Mouse (Mus musculus) adrenal gland, postnatal 25 days (tissue): Measurements from ENCODE around the gene Tbca. TPM values are rescaled to one million over a fixed set of nuclear protein-coding genes. Genes with fewer than 3 reads are reported as not detected.

Experiments used
- DNase-seq: peaks from one replicate; pipeline ENCODE4 v3.0.0; 2021; ENCODE audit warnings: mixed read lengths
- total RNA-seq: library from RNA; stranded (reverse); gene quantifications from 2 replicates; pipeline ENCODE4 v1.2.3, GENCODE M21; 2021

The Tbca gene
- total RNA-seq, 1 experiment from 2014 or later, result 229 TPM

DNA sequence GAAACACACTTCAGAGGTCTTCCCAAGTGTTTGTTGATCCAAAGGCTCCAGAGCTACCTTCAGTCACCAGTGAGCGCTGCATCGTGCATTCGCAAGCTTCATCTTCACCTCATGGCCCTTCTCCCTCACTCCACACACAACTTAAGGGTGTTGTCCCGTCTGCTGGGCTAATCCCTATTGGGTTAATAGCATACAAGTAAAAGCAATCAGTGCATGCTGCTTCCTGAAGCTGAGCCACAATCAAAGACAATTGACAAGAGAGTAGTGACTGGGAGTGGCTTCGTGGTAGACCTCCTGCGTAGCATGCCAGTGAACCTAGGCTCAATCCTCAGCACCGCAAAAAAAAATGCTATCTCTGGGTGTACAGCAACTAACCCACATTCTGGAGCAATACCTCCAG lies 59.2 kb downstream of the Tbca start:
- DNase-seq, result no peak

GRCm38 (mm10) chr13:94849351-94849750 lies 60.6 kb downstream of the Tbca start:
- no peak for DNase-seq

DNA sequence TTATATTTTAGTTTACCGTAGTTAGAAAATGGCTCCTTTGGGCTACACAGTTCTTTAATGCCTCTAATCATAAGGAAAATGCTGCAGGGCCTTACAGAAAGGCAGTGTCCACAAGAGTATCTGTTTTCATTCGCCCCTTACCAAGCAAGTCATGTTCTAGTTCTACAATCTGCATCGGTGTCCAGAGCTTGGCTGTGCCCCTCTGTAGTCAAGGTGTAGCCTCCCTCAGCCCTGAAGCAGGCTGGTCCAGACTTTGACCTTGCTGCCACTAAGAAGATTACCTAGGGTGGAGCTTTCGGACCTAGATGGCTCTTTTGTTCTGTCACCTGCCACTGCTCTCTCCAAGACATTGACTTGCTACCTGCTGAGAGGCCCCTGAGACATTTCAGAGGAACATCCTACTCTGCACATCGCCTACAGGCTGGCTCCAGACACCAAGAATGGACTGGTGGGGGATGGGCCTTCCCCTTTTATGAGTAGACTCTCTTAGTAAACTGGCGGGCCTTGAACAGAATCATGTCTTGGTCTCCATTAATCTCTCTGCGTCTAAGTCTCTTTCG lies 69.4 kb downstream of the Tbca start:
- no peak for DNase-seq

DNA sequence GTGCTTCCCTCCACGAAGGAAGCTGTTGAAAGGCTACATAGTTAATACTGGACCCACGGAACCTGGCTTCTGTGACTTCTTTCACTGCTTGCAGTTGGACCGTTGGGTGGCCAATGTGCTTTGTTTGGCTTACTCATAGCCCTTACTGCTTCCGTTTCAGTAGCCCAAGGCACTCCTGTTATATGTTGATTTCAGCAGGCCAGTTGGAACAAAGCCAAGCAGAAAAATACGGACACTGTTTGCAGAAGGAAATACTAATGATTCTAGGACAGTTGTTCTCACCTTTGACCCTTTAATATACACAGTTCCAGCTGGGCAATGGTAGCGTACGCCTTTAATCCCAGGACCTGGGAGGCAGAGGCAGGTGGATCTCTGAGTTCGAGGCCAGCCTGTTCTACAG lies 70.5 kb downstream of the Tbca start:
- DNase-seq, result no peak

DNA sequence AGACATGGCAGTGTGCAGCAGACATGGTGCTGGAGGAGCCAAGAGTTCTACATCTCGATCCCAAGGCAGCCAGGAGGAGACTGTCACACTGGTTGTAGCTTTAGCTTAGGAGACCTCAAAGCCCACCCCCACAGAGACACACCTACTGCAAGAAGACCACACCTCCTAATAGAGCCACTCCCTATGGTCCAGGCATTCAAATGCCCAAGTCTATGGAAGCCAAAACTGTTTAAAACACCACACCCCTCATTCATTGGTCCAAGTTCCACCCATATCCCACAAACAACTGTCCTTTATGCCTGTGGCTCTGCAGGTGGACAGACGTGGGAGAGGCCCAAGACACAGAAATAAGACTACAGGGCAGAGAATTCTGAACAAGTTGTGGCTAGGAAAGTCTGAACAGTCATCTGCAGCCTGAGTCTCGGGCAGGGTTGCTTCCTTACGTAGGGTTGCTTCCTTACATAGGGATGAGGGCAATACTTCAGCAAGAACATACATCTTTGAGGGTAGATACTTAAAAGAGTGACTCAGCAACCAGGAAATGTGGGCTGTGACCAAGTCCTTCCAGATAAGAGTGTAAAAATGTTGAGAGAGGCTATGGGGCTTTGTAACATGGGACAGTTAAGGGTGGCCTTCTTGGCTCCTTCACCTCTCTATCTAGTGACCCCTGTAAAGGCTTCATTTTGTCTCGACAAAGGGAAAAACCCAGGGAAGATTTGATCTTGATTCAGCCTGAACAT lies 74.0 kb downstream of the Tbca start:
- no peak for DNase-seq

- DNase-seq, result no peak
Observed at GRCm38 (mm10) chr13:94866906-94867305, 78.2 kb downstream of the Tbca start.

GRCm38 (mm10) chr13:94867772-94868171 lies 79.1 kb downstream of the Tbca start:
- DNase-seq, result no peak

DNA sequence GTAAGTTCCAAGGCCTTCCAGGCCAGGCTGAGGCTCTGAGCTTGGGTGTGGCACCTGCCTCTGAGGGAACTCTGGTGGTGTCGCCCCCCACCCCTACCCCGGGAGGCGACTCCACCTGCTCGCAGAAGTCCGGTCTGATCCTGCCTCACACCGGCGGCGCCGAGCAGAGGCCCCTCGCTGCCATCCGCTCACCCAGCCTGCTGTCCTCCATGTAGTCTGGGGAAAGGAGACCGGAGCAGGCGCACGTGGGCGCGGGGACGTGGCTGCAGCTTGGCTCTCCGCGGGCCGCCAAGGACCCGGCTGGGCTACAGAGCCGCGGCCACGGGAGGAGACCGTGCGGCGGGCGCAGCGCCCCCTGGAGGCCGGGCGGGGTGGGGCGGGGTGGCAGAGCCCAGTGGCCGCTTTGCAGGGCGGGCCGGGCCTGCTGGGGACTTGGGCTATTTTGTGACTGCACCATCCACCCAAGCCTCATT lies 79.8 kb downstream of the Tbca start:
- DNase-seq, result peak; percentile 68

GRCm38 (mm10) chr13:94869541-94869940 lies 80.8 kb downstream of the Tbca start:
- DNase-seq, result no peak

- DNase-seq, result no peak
Observed at GRCm38 (mm10) chr13:94870071-94870460, 81.4 kb downstream of the Tbca start.

GRCm38 (mm10) chr13:94870461-94871186 lies 81.9 kb downstream of the Tbca start:
- no peak for DNase-seq

GRCm38 (mm10) chr13:94871806-94872320 lies 83.2 kb downstream of the Tbca start:
- DNase-seq, result no peak

- no peak for DNase-seq
Observed at GRCm38 (mm10) chr13:94872439-94872838, 83.7 kb downstream of the Tbca start.

- no peak for DNase-seq
Observed at GRCm38 (mm10) chr13:94873111-94874038, 84.7 kb downstream of the Tbca start.

- no peak for DNase-seq
Observed at GRCm38 (mm10) chr13:94874039-94874425, 85.3 kb downstream of the Tbca start.

GRCm38 (mm10) chr13:94874656-94875395 lies 86.1 kb downstream of the Tbca start:
- DNase-seq, result no peak

- no peak for DNase-seq
Observed at GRCm38 (mm10) chr13:94875396-94875880, 86.7 kb downstream of the Tbca start, which contains the start of gene Otp. Gene Otp, plus strand, starts transcription at chr13:94875602.

GRCm38 (mm10) chr13:94876286-94877210 lies 87.8 kb downstream of the Tbca start:
- no peak for DNase-seq

DNA sequence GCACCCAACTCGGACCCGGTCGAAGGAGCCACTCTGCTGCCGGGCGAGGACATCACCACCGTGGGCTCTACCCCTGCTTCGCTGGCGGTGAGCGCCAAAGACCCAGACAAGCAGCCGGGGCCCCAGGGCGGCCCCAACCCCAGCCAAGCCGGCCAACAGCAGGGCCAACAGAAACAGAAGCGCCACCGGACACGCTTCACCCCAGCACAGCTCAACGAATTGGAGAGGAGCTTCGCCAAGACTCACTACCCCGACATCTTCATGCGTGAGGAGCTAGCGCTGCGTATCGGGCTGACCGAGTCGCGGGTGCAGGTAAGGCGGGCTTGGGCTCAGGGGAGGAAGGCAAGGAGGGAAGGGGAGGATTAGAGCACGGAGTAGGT lies 88.5 kb downstream of the Tbca start:
- DNase-seq, result no peak
